ENCODE assay signal across 27 mouse cellular contexts in the genomic region with DNA sequence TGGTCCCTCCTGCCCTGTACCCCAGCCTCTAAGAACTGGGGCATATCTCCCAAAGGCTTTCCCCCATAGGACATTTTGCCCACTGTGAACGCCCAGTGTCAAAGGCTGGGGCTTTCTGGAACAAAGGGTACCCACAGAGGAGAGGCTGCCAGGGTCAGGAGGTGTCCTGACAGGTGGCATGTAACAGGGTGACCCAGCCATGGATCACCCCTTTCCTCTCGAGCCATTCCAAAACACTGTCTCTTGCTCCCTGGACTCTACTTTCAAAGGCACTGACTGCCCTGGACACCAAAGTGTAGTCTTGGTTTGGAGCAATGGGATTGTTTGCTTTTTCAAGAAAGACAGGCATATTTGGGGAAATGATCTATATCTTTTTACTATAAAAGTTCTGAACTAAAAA. TPM values are rescaled to one million over a fixed set of nuclear protein-coding genes. Genes with fewer than 3 reads are reported as not detected.
DNase-seq lines count a peak whose midpoint lies in the region; ATAC-seq and TF ChIP-seq lines count a peak whose summit lies in the region.
"Had no signal": no experiment of that assay in that cellular context is flagged by ENCODE, and none has a peak within 500 bp of the region (broad histone marks: within the 10 kb centered on the region; RNA-seq: fewer than 3 reads in every experiment).

No protein-coding gene starts in this region.

- H3K27me3 ChIP-seq in heart, embryonic 15.5 days: no peaks in the 10 kb centered on the region
- no peaks in the 10 kb centered on the region for H3K27me3 ChIP-seq in kidney, embryonic 16.5 days (ENCODE audit: insufficient read depth, low read length)
- H3K27me3 ChIP-seq: forebrain, embryonic 15.5 days; heart, embryonic 13.5 days; liver, embryonic 15.5 days; midbrain, embryonic 15.5 days; neural tube, embryonic 13.5 days had no signal

- peaks cover 28% of the 10 kb centered on the region for H3K36me3 ChIP-seq in heart, embryonic 15.5 days
- peaks cover 32% of the 10 kb centered on the region for H3K36me3 ChIP-seq in kidney, embryonic 16.5 days (ENCODE audit: insufficient read depth, low read length)
- H3K36me3 ChIP-seq: liver, embryonic 15.5 days had no signal

- intact Hi-C loops in gastrocnemius, adult 2 months (cut with DNase I): no loop called here
- intact Hi-C loops in gastrocnemius, postnatal 14 days (cut with DNase I; ENCODE audit: low total_unique reads): no loop called here
- intact Hi-C loops in heart, postnatal 14 days (cut with DNase I): no loop called here

- ATAC-seq in heart, embryonic 15.5 days (replicated peaks; ENCODE audit: insufficient number of reproducible peaks, insufficient read depth, low FRiP score, low read depth): no peak
- no peak for ATAC-seq in kidney, embryonic 16.5 days (ENCODE audit: low FRiP score, low TSS enrichment)
- ATAC-seq: forebrain, embryonic 15.5 days; lung, postnatal 0 days; midbrain, embryonic 15.5 days had no signal

- WGBS in heart, embryonic 15.5 days: 75% methylated on average over 2 of the region's 2 CpGs
- 64% methylated on average over 2 of the region's 2 CpGs for WGBS in kidney, embryonic 16.5 days

- TF ChIP-seq POLR2A in bone marrow macrophage, adult 2 months (IDR thresholded peaks at IDR 0.05; ENCODE audit: borderline replicate concordance, low read depth, low read length): no peak

- TF ChIP-seq CTCF in gastrocnemius, adult 2 months (IDR thresholded peaks at IDR 0.05): no peak
- TF ChIP-seq CTCF in bone marrow macrophage, adult 2 months (IDR thresholded peaks at IDR 0.05; ENCODE audit: low read depth, low read length): no peak

- no peaks in the 10 kb centered on the region for H3K9me3 ChIP-seq in heart, embryonic 15.5 days (replicated peaks)
- 0 out of 2 replicates have a peak, but pooled peaks cover 2% of the 10 kb centered on the region for H3K9me3 ChIP-seq in kidney, embryonic 16.5 days (ENCODE audit: low read length)
- H3K9me3 ChIP-seq: forebrain, embryonic 15.5 days; heart, embryonic 13.5 days; liver, embryonic 15.5 days; midbrain, embryonic 15.5 days; neural tube, embryonic 13.5 days had no signal

- no peak for DNase-seq in gastrocnemius, adult 2 months
- DNase-seq in gastrocnemius, postnatal 14 days: no peak
- DNase-seq in heart, postnatal 14 days: no peak
- no peak for DNase-seq in kidney, adult 8-10 months
- DNase-seq in urinary bladder, postnatal 4 days (ENCODE audit: low spot score in 2 of 2): no peak
- DNase-seq: adrenal gland, postnatal 14 days; cerebellum, adult 9-11 months; gastrocnemius, postnatal 10 days; left cerebral cortex, postnatal 4 days; liver; retina, postnatal 1 day; right cerebral cortex, postnatal 25 days; spleen, adult 18-20 months had no signal

- no peak overlapping the region for H3K4me3 ChIP-seq in gastrocnemius, adult 2 months
- no peak overlapping the region for H3K4me3 ChIP-seq in heart, embryonic 15.5 days
- no peak overlapping the region for H3K4me3 ChIP-seq in kidney, embryonic 16.5 days (ENCODE audit: low read length)
- no peak overlapping the region for H3K4me3 ChIP-seq in bone marrow macrophage, adult 2 months (ENCODE audit: insufficient read depth, low read length)
- H3K4me3 ChIP-seq: forebrain, embryonic 15.5 days; heart, embryonic 13.5 days; liver, embryonic 15.5 days; midbrain, embryonic 15.5 days; myocyte; neural tube, embryonic 13.5 days had no signal

- no peak overlapping the region for H3K9ac ChIP-seq in heart, embryonic 15.5 days
- H3K9ac ChIP-seq in kidney, embryonic 16.5 days (replicated peaks; ENCODE audit: low read length): no peak overlapping the region
- H3K9ac ChIP-seq: forebrain, embryonic 15.5 days; heart, embryonic 13.5 days; hindbrain, embryonic 14.5 days; liver, embryonic 15.5 days; midbrain, embryonic 15.5 days; neural tube, embryonic 13.5 days had no signal

- H3K4me1 ChIP-seq in heart, embryonic 15.5 days (replicated peaks): peaks cover 64% of the 10 kb centered on the region
- peaks cover 46% of the 10 kb centered on the region for H3K4me1 ChIP-seq in kidney, embryonic 16.5 days (ENCODE audit: insufficient read depth, low read length)
- peaks cover 65% of the 10 kb centered on the region for H3K4me1 ChIP-seq in bone marrow macrophage, adult 2 months (ENCODE audit: control insufficient read depth, insufficient read depth, low read length)
- H3K4me1 ChIP-seq: midbrain, embryonic 15.5 days had no signal

- H3K4me2 ChIP-seq in heart, embryonic 15.5 days: no peak overlapping the region
- no peak overlapping the region for H3K4me2 ChIP-seq in kidney, embryonic 16.5 days (replicated peaks; ENCODE audit: low read depth, low read length)
- H3K4me2 ChIP-seq: forebrain, embryonic 15.5 days; heart, embryonic 13.5 days; hindbrain, embryonic 14.5 days; liver, embryonic 15.5 days; midbrain, embryonic 15.5 days; neural tube, embryonic 13.5 days had no signal

- H3K27ac ChIP-seq in gastrocnemius, adult 2 months: peak overlapping the region; percentile 91
- 0 out of 2 replicates have a peak overlapping the region, but pooled peaks have one; percentile 34 for H3K27ac ChIP-seq in heart, embryonic 15.5 days
- H3K27ac ChIP-seq in kidney, embryonic 16.5 days (ENCODE audit: low read length): peak overlapping the region; percentile 6; the same call in 1 of the 2 replicates
- H3K27ac ChIP-seq in bone marrow macrophage, adult 2 months (ENCODE audit: insufficient read depth, low read depth, low read length): peak overlapping the region; percentile 70
- H3K27ac ChIP-seq: forebrain, embryonic 15.5 days; heart, embryonic 13.5 days; hindbrain, embryonic 14.5 days; liver, embryonic 15.5 days; midbrain, embryonic 15.5 days; neural tube, embryonic 13.5 days had no signal

RNA-seq across cellular contexts. Expression of gene Fam186b, which starts 34.6 kb away (rescaled TPM):
- not detected for total RNA-seq in gastrocnemius, adult 2 months (2021)
- not detected for total RNA-seq in gastrocnemius, postnatal 14 days (2021)
- polyA plus RNA-seq in heart, embryonic 15.5 days (2015; fragmentation: Nextera tagmentation; extraction: Ambion mirVana): 0.09 and 0.47 TPM in 2 replicates
- not detected for total RNA-seq in heart, postnatal 14 days (2021)
- 0.21 and 0.30 TPM in 2 replicates for polyA plus RNA-seq in kidney, embryonic 16.5 days (2015; fragmentation: Nextera tagmentation; extraction: Ambion mirVana)
- polyA plus RNA-seq in bone marrow macrophage, adult 2 months (2012; ENCODE audit: insufficient read depth, insufficient read length, missing spikeins): not detected in 2 replicates
- total RNA-seq: common myeloid progenitor, adult 5-6 weeks; gastrocnemius, postnatal 10 days; megakaryocyte-erythroid progenitor cell, adult 5-6 weeks had no signal
- polyA plus RNA-seq: large intestine, adult 2 months; liver, embryonic 15.5 days; lung, postnatal 0 days had no signal

RNA-seq across cellular contexts. Expression of gene Prpf40b, which starts 35.4 kb away (rescaled TPM):
- total RNA-seq in gastrocnemius, adult 2 months (2021): 10 to 100 TPM; 24.8 to 27.0 TPM
- total RNA-seq in gastrocnemius, postnatal 14 days (2021): 10 to 100 TPM; 18.4 to 20.8 TPM
- 37.2 and 42.1 TPM in 2 replicates for polyA plus RNA-seq in heart, embryonic 15.5 days (2015; fragmentation: Nextera tagmentation; extraction: Ambion mirVana)
- 10 to 100 TPM; 25.5 to 26.3 TPM for total RNA-seq in heart, postnatal 14 days (2021)
- 62.2 and 67.5 TPM in 2 replicates for polyA plus RNA-seq in kidney, embryonic 16.5 days (2015; fragmentation: Nextera tagmentation; extraction: Ambion mirVana)
- 11.0 and 16.2 TPM in 2 replicates for polyA plus RNA-seq in bone marrow macrophage, adult 2 months (2012; ENCODE audit: insufficient read depth, insufficient read length, missing spikeins)

RNA-seq across cellular contexts. Expression of gene Fmnl3, which starts 40.0 kb away (rescaled TPM):
- 1 to 10 TPM; 5.5 to 7.2 TPM for total RNA-seq in gastrocnemius, adult 2 months (2021)
- 10 to 100 TPM; 13.3 to 13.6 TPM for total RNA-seq in gastrocnemius, postnatal 14 days (2021)
- polyA plus RNA-seq in heart, embryonic 15.5 days (2015; fragmentation: Nextera tagmentation; extraction: Ambion mirVana): 14.0 and 17.8 TPM in 2 replicates
- total RNA-seq in heart, postnatal 14 days (2021): 10 to 100 TPM; 29.4 to 29.7 TPM
- polyA plus RNA-seq in kidney, embryonic 16.5 days (2015; fragmentation: Nextera tagmentation; extraction: Ambion mirVana): 27.1 and 29.8 TPM in 2 replicates
- 18.9 and 23.2 TPM in 2 replicates for polyA plus RNA-seq in bone marrow macrophage, adult 2 months (2012; ENCODE audit: insufficient read depth, insufficient read length, missing spikeins)

Comparison
In these comparisons a context has a peak if more than half of its experiments do, and no peak if none do; other contexts are left out.
1. H3K27ac ChIP-seq: peak in every context shown above with its lines; median percentile 91 in gastrocnemius, adult 2 months; 70 in bone marrow macrophage, adult 2 months; 34 in heart, embryonic 15.5 days; 6 in kidney, embryonic 16.5 days.